Mouse (Mus musculus): ENCODE results near the gene Plekhg5.

- no peak for TF ChIP-seq GATA1 (IDR thresholded peaks at IDR 0.05; ENCODE audit: borderline replicate concordance, low read length)
- no peak for TF ChIP-seq FLI1 (IDR thresholded peaks at IDR 0.05; ENCODE audit: low read length)
Measured at GRCm38 (mm10) chr4:152153771-152154177, 81.5 kb downstream of the Plekhg5 start.
